Mouse (Mus musculus) left cerebral cortex, postnatal 25 days (tissue): ENCODE data around the gene Itgb2. TPM values are rescaled to one million over a fixed set of nuclear protein-coding genes. Genes with fewer than 3 reads are reported as not detected.

Experiments used
- DNase-seq, 2 experiments: peaks; one replicate each; pipeline ENCODE4 v3.0.0; 2022; ENCODE audit warnings: low spot score in 2 of 2, mixed read lengths in 1 of 2
- intact Hi-C: fragments of 180-260 bp; cut with DNase I; formaldehyde crosslinking; loops from one replicate; pipeline ENCODE4 v1.15.1; 2025
- total RNA-seq, 2 experiments: library from RNA; stranded (reverse); gene quantifications; 2 replicates each; pipeline ENCODE4 v1.2.3; 2021

Gene Itgb2
- total RNA-seq, 2 experiments from 2014 or later = 2.9 to 3.6 TPM

GRCm38 (mm10) chr10:77515385-77516348 is 14.4 kb upstream of the Itgb2 start, which contains the start of gene Fam207a:
Fam207a (minus strand) TSS chr10:77515785.
- DNase-seq = peak; percentile 93 to 96
- intact Hi-C loops = loop anchor here (5.0 kb wide), 4 partner anchors 67 to 362 kb away; partner anchors contain the start of genes Gm49325, Pttg1ip, Sumo3 and Ube2g2

DNA sequence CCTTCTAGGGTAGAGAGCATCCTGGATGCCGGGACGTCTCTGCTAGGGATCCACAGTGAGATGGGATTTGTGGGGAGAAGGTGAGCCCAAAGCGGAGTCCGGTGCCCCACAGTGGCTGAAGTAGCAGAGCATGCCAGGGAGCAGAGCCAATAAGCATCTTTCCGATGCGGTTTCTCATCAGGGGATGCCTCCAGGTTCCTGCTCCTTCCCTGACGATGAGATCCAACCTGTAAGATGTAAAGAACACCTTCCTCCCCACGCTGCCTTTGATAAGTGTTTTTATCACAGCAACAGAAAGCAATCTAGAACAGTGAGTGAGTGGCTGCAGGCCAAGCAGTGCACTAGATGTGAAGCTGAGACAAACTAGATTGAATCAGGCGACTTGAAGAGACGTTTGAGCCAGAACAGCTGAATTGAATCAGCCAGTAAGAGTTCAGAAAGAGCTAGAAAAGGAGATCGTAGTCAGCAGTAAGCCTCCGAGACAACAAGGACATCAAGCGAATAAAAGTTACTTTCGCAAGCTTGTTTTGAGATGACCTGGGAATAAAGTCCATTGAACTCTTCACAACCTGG is 13.6 kb upstream of the Itgb2 start:
- intact Hi-C loops = loop anchor here (5.0 kb wide), 4 partner anchors 66 to 361 kb away; partner anchors contain the start of genes Gm49325, Pttg1ip, Sumo3 and Ube2g2
- no peak for DNase-seq

DNA sequence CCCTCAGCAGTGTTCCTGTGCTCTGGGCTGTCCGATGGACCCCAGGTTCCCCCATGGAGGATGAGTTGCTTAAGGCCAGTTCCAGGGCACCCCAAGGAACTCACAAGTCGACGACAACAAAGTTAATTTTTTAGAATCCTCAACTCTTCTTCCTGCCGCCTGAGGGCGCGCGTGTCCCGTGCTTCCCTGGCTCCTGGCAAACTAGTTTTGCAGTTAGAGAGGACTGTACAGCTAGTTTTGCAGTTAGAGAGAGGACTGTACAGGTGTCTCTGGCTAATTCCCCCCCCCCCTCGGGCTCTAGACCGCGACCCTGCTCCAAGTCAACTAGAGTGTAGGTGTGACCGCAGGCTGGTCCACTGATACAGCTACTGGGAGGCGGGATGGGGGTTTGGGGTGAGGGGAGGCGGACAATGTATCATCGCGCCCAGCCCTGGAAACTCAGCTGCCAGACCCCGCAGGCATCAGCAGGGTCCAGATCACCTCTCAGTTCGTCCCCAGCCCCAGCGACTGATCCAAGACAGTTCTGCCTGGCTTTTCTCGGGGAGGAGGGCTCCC is 12.9 kb upstream of the Itgb2 start:
- intact Hi-C loops = loop anchor here (1.0 to 5.0 kb wide), 5 partner anchors 49 to 360 kb away; partner anchors contain the start of genes Gm49325, Pttg1ip, Sumo3 and Ube2g2

DNA sequence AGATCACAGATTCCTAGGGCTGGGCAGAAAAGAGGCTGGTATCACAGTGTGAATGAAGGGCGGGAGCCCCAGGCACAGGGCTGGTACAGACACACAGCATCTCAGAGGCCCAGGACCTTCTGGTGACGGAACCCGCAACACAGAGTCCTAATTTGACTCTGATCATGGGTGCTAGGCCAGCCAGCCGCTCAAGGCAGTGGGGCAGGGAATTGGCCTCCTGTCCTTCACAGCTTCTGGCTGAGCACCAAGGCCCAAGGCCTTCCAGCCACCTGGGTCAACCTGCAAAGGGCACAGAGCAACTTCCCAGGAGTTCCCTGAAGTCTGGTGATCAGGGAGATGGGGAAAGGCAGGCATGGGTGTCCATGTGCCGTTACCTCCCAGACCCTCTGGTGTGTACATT is 12.3 kb upstream of the Itgb2 start:
- intact Hi-C loops = loop anchor here (1.0 to 5.0 kb wide), 5 partner anchors 48 to 360 kb away; partner anchors contain the start of genes Gm49325, Pttg1ip, Sumo3 and Ube2g2
- no peak for DNase-seq

More for the DNA sequence above, 12.9 kb upstream of the Itgb2 start:
- peak in 1 of 2 experiments; percentile 57 for DNase-seq

DNA sequence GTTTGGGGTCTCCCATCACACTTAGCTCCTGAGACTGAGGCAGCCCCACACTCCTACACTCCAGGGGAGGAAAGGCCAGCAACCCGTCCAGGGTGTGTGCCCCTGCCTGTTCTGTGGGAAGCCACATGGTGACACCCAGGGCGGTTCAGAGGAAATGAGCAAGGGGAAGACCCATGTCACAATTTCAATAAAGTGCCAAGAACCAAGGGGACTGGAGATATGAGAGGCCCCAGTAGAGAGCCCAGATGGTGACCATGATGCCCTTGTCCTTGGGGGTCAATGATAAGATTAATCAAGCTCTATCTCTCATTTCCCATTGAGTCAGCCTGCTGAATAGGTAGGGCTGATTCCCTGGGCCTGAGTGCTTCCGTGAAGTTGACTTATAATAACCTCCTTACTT is 10.9 kb upstream of the Itgb2 start:
- DNase-seq = no peak
- intact Hi-C loops = loop anchor here (5.0 kb wide), 4 partner anchors 63 to 358 kb away; partner anchors contain the start of genes Gm49325, Pttg1ip, Sumo3 and Ube2g2

DNA sequence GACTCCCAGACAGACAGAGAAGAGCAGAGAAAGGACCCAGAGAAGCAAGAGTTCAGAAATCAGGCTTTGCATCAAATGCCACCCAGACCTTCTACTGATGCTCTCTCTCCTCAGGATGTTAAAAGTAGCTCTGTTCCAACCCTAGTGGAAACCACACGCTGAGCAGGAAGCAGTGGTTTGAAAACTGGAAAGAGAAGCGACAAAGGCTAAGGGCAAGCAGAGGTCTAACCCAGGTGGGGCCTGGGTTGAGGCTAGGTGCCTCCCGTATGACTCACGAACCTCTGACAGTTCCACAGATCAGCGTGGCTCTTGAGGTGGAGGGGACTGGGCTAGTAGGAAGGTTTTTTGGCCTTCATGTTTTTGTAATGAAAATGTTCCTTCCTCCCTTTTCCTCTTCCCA is 9.6 kb upstream of the Itgb2 start:
- intact Hi-C loops = no loop called here
- DNase-seq = no peak

- intact Hi-C loops = no loop called here
- peak in 1 of 2 experiments; percentile 33 for DNase-seq
These were observed 7.9 kb upstream of the Itgb2 start for GRCm38 (mm10) chr10:77522021-77522731.

DNA sequence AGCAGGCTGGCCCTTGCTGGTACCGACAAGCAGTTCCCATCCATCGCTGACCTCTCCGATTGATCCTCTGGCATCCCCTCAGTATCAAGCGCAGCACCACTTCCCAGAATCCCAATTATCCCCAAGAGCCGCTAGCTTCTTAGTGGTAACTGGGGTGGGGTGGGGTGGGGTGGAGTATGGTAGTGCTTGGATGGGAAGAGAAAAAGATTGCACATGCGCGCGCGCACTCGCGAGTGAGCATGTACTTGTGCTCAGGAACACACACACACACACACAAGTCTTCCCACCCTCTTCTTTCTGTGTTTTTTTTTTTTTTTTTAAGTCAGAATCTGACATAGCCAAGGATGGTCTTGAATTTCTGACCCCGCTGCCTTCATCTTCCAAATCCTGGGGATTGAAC is 7.3 kb upstream of the Itgb2 start:
- intact Hi-C loops = no loop called here
- no peak for DNase-seq

DNA sequence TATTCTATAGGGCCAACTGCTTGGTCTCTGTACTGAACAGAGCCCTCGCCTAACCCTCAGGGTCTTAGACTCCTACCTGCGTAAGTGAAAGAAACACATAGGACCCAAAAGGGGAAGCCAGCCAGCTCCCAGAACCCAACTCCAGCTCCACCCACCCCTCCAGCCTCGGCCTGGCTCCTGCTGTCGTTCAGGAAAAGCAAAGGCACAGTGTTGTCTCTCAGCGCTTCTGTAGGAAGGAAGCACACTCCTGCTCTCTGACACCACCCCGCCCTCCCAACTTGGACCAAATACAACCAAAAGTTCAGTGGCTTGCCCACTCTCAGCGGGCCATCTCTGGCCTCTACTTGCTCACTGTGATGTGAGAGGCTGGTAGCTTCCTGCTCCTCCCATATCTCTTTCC is 6.7 kb upstream of the Itgb2 start:
- no peak for DNase-seq
- intact Hi-C loops = no loop called here

GRCm38 (mm10) chr10:77526488-77526887 is 3.6 kb upstream of the Itgb2 start:
- intact Hi-C loops = no loop called here
- DNase-seq = no peak

DNA sequence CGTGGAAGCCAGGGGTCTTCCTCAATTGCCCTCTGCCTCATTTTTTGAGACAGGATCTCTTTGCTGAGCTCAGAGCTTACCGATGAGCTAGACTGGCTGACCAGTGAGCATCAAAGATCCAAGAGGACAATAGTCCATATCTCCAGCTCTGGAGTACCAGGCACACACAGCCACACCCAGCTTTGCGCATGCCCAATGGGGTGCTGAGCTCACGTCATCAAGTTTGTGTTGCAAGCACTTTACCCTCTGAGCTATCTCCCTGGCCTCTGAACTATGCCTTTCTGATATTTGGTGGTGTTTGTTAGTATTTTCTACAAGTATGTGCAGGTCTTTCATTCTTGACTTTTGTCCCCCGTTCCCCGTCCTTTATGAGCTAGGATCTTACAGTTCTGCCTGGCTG is 1.4 kb upstream of the Itgb2 start:
- DNase-seq = no peak
- intact Hi-C loops = no loop called here

GRCm38 (mm10) chr10:77531026-77532019 is 1.3 kb downstream of the Itgb2 start:
- intact Hi-C loops = no loop called here
- DNase-seq = no peak

DNA sequence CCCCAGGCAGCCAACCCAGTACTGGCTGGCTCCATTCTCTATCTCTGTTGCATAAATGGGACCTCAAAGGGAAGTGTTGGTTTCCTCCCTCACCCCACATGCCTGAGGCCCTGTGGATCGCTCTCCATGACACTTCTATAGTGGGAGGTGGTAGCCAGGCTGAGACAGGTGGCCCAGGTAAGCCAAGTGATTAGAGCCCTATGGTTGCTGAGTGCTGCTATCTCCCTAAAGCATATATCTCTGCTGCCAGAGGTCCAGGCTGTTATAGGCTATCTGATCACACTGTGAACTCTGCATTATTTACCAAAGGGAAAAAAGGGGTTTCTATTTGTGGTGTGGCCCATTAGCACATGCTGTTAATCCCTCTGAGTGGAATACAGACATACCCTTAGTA is 2.0 kb downstream of the Itgb2 start:
- no peak for DNase-seq
- intact Hi-C loops = no loop called here

DNA sequence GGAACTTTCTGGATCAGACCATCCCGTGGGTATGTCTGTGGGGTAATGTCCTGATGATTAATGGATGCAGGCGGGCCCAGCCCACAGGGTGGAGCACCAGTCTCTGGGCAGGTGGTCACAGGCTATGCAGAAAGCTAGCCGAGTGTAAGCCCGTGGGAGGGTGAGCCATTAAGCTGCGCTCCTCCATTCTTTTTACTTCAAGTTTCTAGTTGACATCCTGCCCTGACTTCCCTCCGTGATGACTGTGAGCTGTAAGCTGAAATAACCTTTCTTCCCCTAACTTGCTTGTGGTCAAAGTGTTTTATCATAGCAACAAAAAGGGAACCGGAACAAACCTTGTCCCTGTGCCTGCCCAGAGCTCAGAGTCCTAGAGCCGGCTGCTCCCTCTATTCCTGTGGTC is 6.7 kb downstream of the Itgb2 start:
- no peak for DNase-seq
- intact Hi-C loops = no loop called here

- no peak for DNase-seq
- intact Hi-C loops = no loop called here
These were observed 7.5 kb downstream of the Itgb2 start for GRCm38 (mm10) chr10:77537215-77538209.

DNA sequence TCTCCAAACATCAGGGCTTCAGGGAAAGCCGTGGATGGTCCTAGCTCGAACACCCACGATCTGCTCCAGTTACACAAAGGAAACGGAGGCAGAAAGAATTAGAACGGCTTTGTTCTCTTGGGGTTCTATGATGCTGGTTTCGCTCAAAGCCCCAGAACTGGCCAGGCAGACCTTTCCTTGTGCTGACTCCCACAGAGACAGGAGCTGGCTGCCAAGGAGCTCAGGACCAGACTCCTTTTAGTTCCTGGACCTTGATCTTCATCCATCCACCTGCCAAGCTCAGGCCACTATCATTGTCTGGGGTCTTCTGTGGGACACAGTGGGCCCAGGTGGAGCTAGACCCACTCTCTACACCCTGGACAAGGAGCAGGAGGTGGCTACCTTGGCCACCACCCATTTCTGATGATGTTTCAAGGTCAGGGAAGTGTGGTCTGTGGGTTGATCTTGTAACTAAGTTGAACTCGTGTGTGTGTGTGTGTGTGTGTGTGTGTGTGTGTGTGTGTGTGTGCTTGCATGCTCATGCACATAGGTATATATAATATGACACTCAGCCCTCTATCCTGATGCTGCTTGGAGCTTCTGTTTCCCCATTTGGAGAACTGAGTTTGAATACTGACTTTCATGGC is 9.4 kb downstream of the Itgb2 start:
- intact Hi-C loops = no loop called here
- DNase-seq = no peak
